Mouse (Mus musculus) right cerebral cortex, postnatal 14 days (tissue): ENCODE results near the gene Grin2a.
A peak's percentile ranks its signal among the peaks of the same experiment; 100 is the strongest.

Experiments used
- DNase-seq: peaks from one replicate; pipeline ENCODE4 v3.0.0; 2022

Gene Grin2a

GRCm38 (mm10) chr16:9738679-9739078, 256.7 kb downstream of the Grin2a start:
- no peak for DNase-seq

GRCm38 (mm10) chr16:9737131-9737530, 258.2 kb downstream of the Grin2a start:
- DNase-seq: no peak

GRCm38 (mm10) chr16:9735365-9736080, 259.8 kb downstream of the Grin2a start:
- DNase-seq: peak; percentile 24

- DNase-seq: no peak
Observed at GRCm38 (mm10) chr16:9727603-9728002, 267.8 kb downstream of the Grin2a start.

GRCm38 (mm10) chr16:9725578-9726113, 269.7 kb downstream of the Grin2a start:
- no peak for DNase-seq

GRCm38 (mm10) chr16:9711398-9711797, 284.0 kb downstream of the Grin2a start:
- DNase-seq: no peak

GRCm38 (mm10) chr16:9709921-9710320, 285.4 kb downstream of the Grin2a start:
- DNase-seq: no peak

GRCm38 (mm10) chr16:9697141-9697540, 298.2 kb downstream of the Grin2a start:
- DNase-seq: no peak

- DNase-seq: no peak
Observed at GRCm38 (mm10) chr16:9694081-9694480, 301.3 kb downstream of the Grin2a start.

GRCm38 (mm10) chr16:9688523-9689140, 306.7 kb downstream of the Grin2a start:
- DNase-seq: no peak

GRCm38 (mm10) chr16:9680572-9680971, 314.8 kb downstream of the Grin2a start:
- DNase-seq: no peak

- no peak for DNase-seq
Observed at GRCm38 (mm10) chr16:9679994-9680393, 315.4 kb downstream of the Grin2a start.

GRCm38 (mm10) chr16:9678750-9679149, 316.6 kb downstream of the Grin2a start:
- DNase-seq: no peak

- no peak for DNase-seq
Observed at GRCm38 (mm10) chr16:9672390-9672789, 323.0 kb downstream of the Grin2a start.

GRCm38 (mm10) chr16:9671222-9671621, 324.1 kb downstream of the Grin2a start:
- no peak for DNase-seq

GRCm38 (mm10) chr16:9670750-9671161, 324.6 kb downstream of the Grin2a start:
- DNase-seq: no peak

- DNase-seq: no peak
Observed at GRCm38 (mm10) chr16:9665896-9666295, 329.5 kb downstream of the Grin2a start.

GRCm38 (mm10) chr16:9664060-9664459, 331.3 kb downstream of the Grin2a start:
- no peak for DNase-seq

- DNase-seq: no peak
Observed at GRCm38 (mm10) chr16:9663508-9663907, 331.9 kb downstream of the Grin2a start.

- DNase-seq: peak; percentile 14
Observed at GRCm38 (mm10) chr16:9625652-9626444, 369.5 kb downstream of the Grin2a start.

GRCm38 (mm10) chr16:9624346-9624745, 371.0 kb downstream of the Grin2a start:
- DNase-seq: no peak

- no peak for DNase-seq
Observed at GRCm38 (mm10) chr16:9618206-9618605, 377.2 kb downstream of the Grin2a start.

- DNase-seq: no peak
Observed at GRCm38 (mm10) chr16:9617215-9617614, 378.1 kb downstream of the Grin2a start.

- DNase-seq: no peak
Observed at GRCm38 (mm10) chr16:9616807-9617206, 378.6 kb downstream of the Grin2a start.
